Mouse (Mus musculus): ENCODE measurements at regions not wholly inside any gene's neighbourhood (a gene's known extent, or its start where the extent isn't known, plus 50 kb on each side); places are given as distances from the start of the nearest gene placed in this dataset.

DNA sequence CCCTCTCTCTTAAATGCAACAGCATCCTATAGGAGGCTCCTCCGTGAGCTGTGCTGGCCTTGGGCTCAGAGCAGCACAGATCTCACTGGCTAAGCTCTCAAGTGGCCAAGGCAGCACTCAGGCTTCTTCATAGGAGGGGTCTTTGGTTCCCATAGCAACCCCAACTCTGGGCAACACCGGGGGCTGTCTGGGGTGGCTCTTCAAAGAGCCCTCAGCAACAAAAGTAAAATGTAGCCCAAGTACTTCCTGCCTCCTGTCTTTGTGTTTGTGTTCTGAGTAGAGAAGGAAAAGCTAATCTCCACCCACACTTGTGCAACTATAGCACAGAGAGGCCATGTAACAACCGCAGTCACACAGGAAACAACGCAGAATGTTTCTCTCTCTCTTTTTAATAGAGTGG lies 322.2 kb upstream of the Tbx3 start:
- in situ Hi-C loops (cut with MboI, MseI): no loop called here

DNA sequence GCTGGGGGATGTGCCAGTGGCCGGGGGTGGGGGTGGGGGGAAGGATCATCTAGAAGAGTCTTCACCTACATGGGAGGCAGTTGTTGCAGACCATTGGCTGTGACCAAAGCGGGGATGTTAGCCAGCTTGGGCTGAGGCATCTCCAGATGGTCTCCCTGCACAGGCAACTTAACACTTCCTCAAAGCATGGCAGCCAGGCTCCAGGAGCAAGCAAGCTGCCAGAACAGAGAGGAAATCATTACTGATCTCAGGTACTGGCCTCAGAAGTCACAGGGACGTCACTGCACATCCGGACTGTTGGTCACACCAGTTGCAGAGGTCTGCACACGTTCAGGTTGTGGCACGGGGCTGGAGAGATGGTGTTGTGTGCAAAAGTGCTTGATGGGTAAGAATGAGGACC lies 321.1 kb upstream of the Tbx3 start:
- in situ Hi-C loops (cut with MboI, MseI): no loop called here

DNA sequence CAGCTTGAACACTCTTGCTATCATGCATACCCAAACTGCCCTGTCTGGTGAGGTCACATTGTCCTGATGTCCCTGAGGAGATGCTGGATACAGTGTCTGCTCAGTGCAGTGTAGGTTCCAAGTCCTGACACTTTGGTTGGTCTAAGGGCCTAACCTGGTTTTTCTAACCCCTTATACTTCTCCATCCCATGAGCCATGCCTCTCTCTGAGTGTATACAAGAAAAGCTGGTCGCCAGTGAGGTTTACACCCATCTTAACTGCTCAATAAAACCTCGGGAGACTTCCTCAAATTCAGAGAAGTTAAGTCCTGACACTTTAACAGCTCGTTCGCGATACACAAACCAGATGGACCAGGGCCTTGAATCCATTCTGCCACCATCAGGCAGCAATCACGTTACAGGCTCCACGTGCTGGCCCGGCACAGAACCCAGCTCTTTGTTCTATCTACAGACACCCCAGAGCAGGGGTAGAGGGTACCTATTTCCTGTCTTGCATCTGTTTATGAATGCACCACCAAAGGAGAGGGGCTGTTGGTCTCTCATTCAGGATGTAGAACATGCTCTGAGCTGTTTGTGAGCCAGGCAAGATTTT lies 320.0 kb upstream of the Tbx3 start:
- in situ Hi-C loops (cut with MboI, MseI): no loop called here

DNA sequence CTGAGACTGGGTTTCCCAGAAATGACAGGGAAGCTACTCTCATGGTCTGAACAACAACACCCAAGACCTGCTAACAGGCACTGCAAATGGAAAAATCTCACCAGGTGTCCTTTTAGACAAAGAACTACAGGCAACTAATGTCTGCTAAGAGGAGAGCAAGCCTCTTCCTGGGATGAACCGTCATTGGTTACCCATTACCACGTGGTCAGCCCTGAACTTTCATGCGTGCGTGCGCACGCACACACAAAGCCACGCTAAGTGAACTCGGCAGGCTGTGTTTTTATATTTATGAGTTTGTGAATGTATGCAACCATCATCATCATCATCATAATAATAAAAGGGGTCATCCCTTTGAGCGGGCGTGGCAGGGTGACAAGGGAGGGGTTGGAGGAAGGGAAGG lies 315.0 kb upstream of the Tbx3 start:
- in situ Hi-C loops (cut with MboI, MseI): no loop called here

DNA sequence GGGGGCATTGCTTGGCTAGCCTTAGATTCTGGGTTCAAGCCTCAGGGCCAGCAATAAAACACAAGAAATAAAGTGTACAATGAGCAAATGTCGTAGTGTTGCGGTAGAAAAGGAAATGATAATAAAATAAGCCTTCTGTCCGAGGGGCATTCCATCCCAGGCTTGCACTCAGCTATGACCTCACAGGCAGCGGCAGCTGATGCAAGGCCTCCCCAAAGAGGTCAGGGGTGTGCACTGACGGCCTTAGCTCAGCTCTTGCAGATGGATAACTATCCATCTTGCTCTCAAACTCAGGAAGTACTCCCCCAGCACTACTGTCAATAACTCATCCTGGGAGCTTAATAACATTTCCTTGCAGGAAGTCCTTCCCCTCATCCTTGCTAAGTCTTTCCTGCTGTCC lies 314.4 kb upstream of the Tbx3 start:
- in situ Hi-C loops (cut with MboI, MseI): no loop called here

DNA sequence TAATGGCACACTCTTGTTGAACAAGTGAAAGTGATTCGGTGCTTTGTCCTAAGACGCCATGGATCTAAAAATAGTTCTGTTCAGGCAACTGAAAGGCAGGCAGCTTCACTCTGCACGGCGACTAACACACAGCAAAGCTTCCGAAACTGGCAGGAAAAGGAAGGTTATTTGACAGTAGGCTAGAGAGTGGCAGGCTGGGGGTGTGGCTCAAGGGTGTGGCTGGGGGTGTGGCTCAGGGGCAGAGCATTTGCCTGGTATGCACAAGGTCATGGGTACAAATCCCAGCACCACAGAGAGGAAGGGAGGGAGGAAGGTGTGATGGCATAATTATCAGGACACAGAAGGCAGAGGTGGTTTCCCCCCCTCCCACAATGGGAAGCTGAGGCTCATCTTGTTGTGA lies 310.8 kb upstream of the Tbx3 start:
- in situ Hi-C loops (cut with MboI, MseI): loop anchor here (5.0 kb wide), 1 partner anchor 872 kb away; no protein-coding TSS in a partner anchor

DNA sequence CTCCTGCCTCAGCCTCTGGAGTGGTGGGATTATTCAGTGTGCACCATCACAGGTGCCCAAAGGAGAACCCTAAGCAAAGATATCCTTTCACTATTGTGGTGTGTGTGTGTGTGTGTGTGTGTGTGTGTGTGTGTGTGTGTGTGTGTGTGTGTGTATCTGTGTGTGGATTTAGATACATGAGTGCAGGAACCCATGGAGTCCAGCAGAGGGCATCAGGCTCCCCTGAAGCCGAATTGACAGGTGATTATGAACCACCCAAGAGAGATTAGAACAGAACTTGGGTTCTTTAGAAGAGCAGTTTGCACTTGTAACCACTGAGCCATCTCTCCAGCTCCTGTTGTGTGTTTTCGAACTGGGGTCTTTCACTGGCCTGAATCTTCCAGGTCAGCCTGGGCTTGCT lies 310.1 kb upstream of the Tbx3 start:
- in situ Hi-C loops (cut with MboI, MseI): loop anchor here (5.0 kb wide), 1 partner anchor 873 kb away; no protein-coding TSS in a partner anchor

DNA sequence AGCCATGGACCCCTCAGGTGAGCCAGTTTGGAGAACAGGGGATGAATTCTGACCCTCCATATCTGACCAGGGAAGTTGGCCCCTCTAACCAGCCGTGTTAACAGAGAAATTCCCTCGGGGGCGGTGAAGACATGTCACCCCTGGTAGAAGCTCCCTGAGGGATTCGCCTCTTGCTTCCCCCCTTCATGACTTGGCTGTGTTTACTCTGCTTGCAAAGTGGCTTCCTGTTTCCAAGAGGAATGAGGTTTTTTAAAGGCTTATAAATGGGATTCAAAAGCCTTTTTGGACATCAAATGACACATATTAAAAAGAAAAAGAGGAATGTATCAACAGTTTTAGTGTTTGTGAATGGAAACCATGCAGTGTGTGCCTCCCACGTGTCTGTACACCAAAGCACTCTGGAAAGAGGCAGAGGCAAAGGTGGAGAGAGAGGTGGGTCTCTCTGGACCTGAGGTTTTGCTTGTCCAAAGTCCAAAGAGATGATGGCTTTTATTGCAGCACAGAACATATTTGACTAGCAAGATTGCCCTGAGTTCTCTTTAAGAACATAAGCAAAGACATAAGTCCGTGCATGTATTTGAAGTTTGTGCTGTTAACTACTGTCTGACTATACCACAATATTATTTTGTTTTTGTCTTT lies 308.9 kb upstream of the Tbx3 start:
- in situ Hi-C loops (cut with MboI, MseI): loop anchor here (5.0 kb wide), 1 partner anchor 874 kb away; no protein-coding TSS in a partner anchor

DNA sequence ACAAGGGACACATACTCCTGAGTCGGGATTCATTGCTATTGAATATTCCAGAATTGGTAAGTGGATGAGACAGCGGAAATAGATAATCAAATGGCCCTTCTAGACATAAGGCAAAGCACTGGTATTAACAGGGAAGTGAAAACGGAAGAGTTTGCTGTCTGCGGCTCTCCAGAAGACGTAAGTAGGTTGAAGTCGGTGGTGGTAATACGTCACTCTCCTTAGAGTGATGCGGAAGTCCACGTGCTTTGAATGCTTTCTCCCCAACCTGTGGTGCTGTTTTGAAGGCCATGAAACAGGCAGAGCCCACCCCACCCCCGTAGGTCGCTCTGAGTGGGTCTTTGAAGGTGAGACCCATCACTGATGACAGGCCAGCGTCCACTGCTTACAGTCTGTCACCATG lies 308.0 kb upstream of the Tbx3 start:
- in situ Hi-C loops (cut with MboI, MseI): loop anchor here (5.0 kb wide), 1 partner anchor 875 kb away; no protein-coding TSS in a partner anchor

DNA sequence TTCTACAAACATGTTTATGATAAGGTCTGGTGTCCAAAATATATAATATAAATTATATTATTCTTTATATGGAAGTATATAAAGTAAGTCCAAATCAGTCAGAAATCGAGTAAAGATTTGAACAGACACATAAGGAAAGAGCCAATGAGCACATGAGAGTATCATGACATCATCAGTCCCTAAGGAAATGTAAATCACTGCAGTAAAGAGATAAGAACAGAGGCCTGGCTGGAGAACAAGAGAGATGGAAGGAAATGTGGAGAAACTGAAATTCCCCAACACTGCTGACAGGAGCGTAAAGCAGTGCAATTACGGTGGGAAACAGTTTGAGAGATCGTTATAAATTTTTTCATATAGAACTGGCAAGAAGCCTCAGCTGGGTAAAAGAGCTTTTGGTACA lies 306.2 kb upstream of the Tbx3 start:
- in situ Hi-C loops (cut with MboI, MseI): loop anchor here (5.0 kb wide), 1 partner anchor 877 kb away; no protein-coding TSS in a partner anchor

DNA sequence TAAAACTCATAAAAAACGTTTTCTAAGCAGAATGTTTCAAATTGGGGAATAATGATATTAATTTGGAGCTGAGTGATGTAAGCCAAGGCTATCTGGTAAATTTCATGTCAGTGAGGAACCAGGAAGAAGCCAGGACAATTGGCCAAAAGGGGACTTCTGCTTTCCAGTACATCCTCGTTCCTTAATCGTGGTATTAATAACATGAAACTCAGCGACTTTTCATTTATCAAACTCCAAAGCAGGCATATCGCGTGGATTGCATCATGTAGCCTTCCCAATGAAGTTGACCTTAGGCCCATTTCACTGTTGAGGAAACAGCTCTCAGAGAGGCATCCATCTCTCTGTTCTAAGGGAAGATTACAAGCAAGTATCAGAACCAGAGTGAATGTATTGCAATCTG lies 305.3 kb upstream of the Tbx3 start:
- in situ Hi-C loops (cut with MboI, MseI): no loop called here

DNA sequence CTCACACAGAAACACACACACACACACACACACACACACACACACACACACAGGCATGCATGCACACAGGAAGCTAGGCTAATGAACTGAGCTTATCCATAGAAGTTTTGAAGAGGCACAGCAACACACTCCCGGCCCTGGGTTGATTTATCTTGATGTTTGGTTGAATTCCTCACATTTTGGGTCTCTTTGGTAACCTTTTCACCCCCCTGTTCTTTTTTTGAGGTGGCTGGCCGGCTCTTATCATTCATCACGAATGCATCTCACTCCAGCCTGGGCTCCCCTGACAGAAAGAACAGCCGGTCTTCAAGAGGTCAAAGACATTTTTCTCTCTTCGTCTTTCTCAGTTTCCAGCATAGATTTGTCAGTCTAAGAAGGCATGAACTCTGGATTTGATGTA lies 304.2 kb upstream of the Tbx3 start:
- in situ Hi-C loops (cut with MboI, MseI): no loop called here

DNA sequence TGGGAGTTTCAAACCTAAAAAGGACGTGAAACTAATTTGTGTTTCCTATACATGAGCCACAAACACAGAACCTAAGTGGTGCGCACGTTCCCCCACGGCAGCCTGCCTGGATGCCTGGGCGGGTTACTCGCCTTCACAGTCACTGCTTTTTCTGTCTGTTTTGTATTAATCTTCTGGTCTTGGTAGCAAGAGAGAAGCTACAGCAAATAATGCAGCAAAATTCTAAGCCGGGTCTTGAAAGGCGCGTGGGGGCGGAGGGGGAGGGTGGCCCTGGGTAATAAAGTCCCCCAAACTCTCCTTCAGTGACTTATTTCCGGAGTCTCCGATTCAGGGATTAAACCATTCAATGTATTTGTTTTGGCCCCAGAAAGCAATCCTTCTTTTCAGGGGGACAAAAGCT lies 300.0 kb upstream of the Tbx3 start:
- in situ Hi-C loops (cut with MboI, MseI): no loop called here

DNA sequence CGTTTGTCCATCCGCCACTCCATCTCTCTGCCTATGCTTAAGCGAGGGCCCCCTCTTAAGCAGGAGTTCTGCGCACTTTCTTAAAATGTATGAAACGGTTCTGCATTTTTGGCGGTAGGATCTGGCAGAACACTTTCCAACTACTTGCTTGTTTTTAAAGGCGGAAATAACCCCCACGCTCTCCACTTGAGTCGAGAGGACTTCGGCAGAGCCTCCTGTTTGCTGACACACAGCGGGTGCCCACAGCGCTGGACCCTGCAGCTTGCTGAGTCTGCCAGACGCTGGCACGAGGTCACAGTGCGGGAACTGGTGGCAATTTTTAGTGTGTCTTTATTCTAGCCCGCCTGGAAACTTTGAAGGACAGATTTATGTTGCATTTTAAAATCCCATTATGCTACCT lies 299.5 kb upstream of the Tbx3 start:
- in situ Hi-C loops (cut with MboI, MseI): no loop called here

DNA sequence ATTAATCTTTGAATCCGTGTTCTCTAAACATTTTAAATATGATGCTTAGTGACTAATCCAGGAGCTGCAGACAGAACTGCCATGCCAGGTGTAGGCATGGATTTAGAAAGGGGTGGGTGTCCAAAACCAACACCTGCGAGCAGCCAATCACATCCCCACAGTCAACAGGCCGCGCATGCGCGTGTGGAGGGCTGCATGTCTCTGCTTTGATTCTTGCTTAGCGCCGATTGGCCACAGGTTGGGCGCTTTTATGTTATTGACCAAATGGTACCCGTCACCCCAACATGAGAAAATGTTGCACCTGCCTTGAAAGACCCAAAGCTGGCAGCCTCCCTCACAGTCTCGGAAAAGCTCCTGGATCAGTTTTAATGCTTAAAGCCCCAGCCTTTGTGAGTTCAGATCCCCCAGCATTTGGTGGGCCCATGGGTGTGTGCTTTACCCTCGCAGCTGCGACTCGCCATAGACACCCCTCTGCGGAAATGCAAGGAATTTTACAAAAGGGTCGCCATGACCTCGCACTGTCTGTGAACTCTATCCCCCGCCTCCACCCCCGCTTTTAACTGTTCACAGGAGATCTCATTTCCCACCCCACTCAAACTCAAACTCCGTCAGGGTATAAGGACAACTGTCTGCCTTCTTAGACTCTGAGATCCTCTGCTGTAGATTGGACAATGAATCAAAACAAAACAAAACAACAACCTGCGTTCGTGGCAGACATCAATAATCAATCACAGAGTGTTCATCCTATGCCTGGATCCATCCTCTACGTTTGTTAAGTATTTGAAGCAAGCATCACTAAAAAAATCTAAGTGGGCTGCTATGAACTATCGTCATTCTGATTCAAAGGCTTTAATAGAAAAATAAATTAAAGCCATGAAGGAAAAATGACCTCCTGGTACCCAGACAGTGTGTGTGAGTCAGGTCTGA lies 296.4 kb upstream of the Tbx3 start:
- in situ Hi-C loops (cut with MboI, MseI): no loop called here

DNA sequence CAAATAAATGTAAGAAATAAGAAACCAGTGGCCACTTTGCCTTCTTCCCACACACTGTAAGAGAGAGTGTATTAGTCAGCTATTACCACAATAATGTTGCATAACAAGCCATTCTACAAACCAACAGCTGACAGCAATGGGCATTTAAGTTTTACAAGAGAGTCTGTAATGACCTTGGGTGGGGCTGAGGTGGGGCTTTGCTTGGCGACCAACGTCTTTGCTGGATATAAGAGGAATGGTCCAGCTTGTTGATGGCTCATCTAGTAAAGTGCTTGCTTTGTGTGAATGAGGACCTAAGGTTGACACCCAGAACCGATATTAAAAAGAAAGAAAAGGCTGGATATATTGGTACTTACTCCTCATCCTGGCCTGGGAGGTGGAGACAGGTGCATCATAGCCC lies 295.6 kb upstream of the Tbx3 start:
- in situ Hi-C loops (cut with MboI, MseI): no loop called here

DNA sequence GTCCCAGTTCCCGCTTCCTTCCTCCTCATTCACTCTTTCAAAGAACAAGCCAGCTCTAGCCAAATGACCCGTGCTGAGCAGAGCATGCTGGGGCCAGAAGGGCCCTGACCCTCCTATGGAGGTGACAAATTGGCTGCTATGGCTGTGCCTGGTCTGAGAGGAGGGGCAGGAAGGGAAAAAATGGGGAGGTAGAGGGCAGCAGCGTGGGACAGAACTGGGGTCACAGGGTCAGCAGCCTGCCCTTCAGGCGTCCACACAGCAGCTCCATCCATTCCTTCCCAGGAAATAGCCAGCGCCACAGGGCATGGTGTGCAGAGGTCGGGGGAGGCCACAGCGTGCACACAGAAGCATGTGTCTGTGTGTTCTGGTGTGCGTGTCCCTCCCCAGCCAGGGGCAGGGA lies 292.2 kb upstream of the Tbx3 start:
- in situ Hi-C loops (cut with MboI, MseI): no loop called here

DNA sequence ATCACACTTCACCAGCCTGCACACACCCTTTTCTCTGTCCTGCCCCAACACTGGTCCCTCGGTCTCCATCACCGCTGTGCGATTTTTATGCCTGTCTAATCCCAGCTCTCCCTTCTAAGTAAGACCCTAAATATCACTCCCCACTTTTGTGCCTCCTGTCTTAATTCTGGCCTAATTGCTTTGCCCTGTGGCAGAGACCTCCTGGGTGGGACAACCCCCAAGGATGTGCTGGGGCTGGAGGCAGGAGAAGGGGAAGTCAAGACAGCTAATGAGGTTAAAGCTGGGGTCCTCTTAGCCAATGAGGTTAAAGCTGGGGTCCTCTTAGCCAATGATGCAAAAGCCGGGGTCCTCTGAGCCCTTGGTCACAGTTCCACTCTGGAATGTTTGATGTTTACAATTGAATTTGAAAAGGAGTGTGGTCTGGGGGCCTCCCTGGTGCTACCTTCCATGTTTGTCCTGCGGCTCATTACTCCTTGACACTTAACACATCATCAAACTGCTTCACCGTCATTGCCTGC lies 290.5 kb upstream of the Tbx3 start:
- in situ Hi-C loops (cut with MboI, MseI): no loop called here

DNA sequence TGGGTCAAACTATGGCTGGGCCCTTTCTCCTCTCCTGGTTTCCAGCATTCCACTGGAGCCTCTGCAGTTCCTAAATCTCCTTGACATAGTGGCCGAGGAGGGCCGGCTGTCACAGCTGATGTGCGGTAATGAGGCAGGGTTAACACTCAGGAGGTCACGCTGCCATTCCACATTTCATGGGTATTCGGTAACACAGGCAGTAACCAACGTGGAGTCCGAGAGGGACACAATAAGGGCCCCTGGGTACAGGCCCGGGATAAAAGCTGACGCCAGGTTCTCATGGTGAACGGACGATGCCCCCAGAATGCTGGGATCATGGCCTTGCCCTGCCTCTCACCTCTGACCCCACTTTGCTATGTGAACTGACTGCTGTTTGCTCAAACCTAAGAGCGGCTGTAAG lies 289.0 kb upstream of the Tbx3 start:
- in situ Hi-C loops (cut with MboI, MseI): no loop called here

DNA sequence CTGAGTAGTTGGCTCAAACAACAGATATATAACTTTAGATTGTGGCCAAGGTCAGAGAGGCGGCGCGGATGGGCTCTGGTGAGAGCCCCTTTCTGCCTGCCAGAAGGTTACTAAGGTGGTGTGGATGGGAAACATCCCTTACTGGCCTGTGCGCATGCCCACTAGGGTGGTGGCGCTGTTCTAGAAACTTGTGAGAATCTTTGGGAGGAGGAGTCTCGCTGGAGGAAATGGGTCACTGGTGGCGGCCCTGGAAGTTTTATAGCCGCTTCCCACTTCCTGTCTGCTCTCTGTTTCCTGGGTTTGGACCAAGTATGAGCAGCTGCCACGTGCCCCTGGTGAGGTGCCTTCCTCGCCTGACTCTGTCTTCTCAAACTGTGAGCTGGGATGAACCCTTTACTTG lies 285.0 kb upstream of the Tbx3 start:
- in situ Hi-C loops (cut with MboI, MseI): no loop called here

DNA sequence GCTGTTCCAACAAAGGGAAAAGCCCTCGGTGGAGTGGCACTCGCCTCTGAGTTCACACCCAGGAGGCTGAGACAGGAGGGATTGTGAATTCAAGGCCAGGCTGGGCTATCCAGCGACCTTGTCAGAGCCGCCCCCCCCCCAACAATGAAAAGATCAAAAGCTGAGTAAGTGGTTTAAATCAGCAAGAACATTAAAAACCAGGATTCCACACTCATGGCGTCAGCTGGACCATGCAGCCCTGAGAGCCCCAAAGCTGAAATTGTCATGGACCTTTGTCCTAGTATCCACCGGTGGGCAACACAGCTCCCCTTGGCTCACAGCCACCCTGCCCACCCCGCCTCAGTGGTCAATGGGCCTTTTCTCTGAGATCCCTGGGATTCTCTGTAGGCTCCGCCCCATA lies 283.6 kb upstream of the Tbx3 start:
- in situ Hi-C loops (cut with MboI, MseI): no loop called here

DNA sequence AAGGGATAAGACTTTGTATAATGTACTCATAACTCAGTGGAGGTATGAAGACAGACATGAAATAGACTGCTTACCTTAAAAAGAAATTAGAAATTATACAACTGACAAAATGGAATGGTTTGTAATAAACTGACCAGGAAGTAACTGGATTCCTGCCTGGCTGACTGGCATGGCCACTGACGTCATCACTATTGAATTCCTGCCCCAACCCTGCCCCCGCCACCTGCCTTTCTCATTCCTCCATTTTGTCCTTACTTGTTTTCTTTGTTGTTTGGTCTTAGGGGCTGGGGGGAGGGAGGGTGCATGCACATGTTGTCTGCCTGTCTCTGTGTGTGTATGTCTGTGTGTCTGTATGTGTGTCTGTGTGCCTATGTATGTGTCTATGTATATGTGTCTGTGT lies 283.2 kb upstream of the Tbx3 start:
- in situ Hi-C loops (cut with MboI, MseI): no loop called here

Measured in T-helper 1 cell (primary cell).